Mouse (Mus musculus): ENCODE results near the gene Gm20662.

DNA sequence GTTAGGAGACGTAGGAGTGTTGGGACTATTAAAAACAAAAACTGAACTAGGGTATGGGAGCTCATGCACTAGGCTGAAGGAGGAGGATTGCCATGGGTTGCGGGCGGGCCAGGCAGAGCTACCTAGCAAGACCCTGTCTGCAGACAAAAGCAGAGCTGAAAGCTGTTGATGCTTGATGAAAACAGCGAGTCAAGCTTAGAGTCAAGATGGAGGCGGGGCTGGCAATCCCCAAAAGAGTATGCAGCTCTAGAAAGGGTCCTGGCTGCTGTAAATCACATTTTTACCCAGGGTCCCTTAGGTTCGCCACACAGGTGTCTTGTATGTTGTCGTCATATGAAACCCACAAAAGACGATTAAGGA lies 7.4 kb downstream of the Gm20662 start:
- TF ChIP-seq CTCF (IDR thresholded peaks at IDR 0.05; ENCODE audit: low read depth) (no peak), EP300 (optimal IDR thresholded peaks at IDR 0.05) (no peak)

All from stomach, postnatal 0 days (tissue).